Mouse (Mus musculus): ENCODE results near the gene Zc3h7b. TPM values are rescaled to one million over a fixed set of nuclear protein-coding genes. Genes with fewer than 3 reads are reported as not detected.

Zc3h7b gene
- total RNA-seq, 2 experiments from 2014 or later = 3.6 to 4.6 TPM

DNA sequence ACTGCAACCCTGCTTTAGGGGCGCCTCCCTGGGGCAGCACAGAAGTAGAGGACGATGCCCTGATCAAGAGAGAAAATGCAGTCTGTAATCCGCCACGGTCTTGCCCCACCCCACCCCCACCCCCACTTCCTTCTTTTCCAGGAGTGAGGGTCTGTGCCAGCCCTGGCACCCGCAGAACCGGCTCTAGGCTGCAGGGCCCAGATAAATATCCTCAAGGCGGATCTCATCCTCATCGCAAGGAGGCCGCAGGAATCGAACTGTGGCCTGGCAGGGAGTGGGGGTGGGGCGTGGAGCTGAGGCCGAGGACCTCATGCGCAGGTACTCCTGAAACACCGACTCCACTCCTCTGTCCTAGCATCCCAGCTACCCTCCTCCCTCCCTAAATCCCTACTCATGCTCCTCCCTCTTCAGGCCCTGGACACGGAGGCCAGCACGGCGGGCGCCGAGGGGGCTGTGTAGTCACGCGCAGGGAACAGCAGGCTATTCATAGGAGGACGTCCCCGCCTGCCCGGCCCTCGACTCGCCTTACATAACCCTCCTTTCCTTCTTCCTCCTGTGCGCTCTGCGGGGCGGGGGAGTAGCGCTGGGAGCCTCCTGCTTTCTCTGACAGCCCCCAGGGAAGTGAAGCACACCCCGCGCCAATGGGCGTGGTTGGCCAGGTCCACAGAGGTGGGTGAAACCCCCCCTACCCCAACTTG lies 91.4 kb downstream of the Zc3h7b start:
- ATAC-seq (replicated peaks; ENCODE audit: low FRiP score, poor library complexity, severe bottlenecking) = no peak

- no peak for ATAC-seq (replicated peaks; ENCODE audit: low FRiP score, poor library complexity, severe bottlenecking)
These were observed 92.4 kb downstream of the Zc3h7b start for GRCm38 (mm10) chr15:81836966-81837920.

GRCm38 (mm10) chr15:81838554-81839235 lies 93.8 kb downstream of the Zc3h7b start:
- ATAC-seq (replicated peaks; ENCODE audit: low FRiP score, poor library complexity, severe bottlenecking) = no peak

- ATAC-seq (replicated peaks; ENCODE audit: low FRiP score, poor library complexity, severe bottlenecking) = peak; percentile 56; the same call in 1 of the 2 replicates
These were observed 94.8 kb downstream of the Zc3h7b start for GRCm38 (mm10) chr15:81839634-81840033.

DNA sequence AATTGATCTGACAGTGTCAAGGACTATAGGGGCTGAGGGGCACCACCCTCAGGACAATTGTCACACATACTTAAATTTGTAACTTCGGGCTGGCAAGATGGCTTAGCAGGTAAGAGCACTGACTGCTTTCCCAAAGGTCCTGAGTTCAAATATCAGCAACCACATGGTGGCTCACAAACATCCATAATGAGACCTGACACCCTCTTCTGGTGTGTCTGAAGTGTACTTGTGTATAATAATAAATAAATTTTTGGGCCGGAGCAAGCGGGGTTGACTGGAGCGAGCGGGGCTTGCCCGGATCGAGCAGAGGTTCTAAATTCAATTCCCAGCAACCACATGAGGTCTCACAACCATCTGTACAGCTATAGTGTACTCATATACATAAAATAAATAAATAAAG lies 95.4 kb downstream of the Zc3h7b start:
- no peak for ATAC-seq (replicated peaks; ENCODE audit: low FRiP score, poor library complexity, severe bottlenecking)

DNA sequence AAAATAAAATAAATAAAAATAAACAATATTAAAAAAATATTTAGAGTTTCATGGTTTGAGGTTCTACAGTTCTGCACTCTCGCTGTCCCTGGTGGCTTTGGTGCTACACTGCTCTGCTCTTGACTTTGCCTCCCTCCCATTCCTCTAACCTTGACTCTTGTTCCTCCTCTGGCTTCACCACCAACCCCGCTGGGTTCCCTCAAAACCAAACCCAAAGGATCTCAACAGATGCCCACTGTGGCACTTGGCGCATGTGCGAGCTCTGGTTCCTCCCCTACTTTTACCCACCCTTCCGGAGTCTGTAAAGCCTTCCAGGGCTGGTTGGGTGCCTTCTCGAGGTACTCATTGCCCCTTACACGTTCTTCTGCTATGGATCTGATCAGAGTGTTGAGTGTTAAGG lies 97.4 kb downstream of the Zc3h7b start:
- ATAC-seq (replicated peaks; ENCODE audit: low FRiP score, poor library complexity, severe bottlenecking) = no peak

GRCm38 (mm10) chr15:81845033-81845625 lies 100.3 kb downstream of the Zc3h7b start:
- no peak for ATAC-seq (replicated peaks; ENCODE audit: low FRiP score, poor library complexity, severe bottlenecking)

GRCm38 (mm10) chr15:81845724-81846123 lies 100.9 kb downstream of the Zc3h7b start:
- ATAC-seq (replicated peaks; ENCODE audit: low FRiP score, poor library complexity, severe bottlenecking) = no peak

Other genes with a start within 250 kb of the Zc3h7b start
- gene Ep300, start 159.7 kb upstream of the Zc3h7b start, total RNA-seq (2015; ENCODE audit: low replicate concordance) = 135 and 137 TPM in 2 replicates
- gene Ep300, start 159.7 kb upstream of the Zc3h7b start, total RNA-seq (2017; ENCODE audit: low replicate concordance) = 81.7 and 111 TPM in 2 replicates
- 6.1 and 10.9 TPM in 2 replicates for gene L3mbtl2, start 81.2 kb upstream of the Zc3h7b start, total RNA-seq (2015; ENCODE audit: low replicate concordance)
- 10.4 and 30.9 TPM in 2 replicates for gene L3mbtl2, start 81.2 kb upstream of the Zc3h7b start, total RNA-seq (2017; ENCODE audit: low replicate concordance)
- not detected in 2 replicates for gene Chadl, start 47.8 kb upstream of the Zc3h7b start, total RNA-seq (2015; ENCODE audit: low replicate concordance)
- gene Chadl, start 47.8 kb upstream of the Zc3h7b start, total RNA-seq (2017; ENCODE audit: low replicate concordance) = not detected in 2 replicates
- 103 and 106 TPM in 2 replicates for gene Rangap1, start 473 bp downstream of the Zc3h7b start, total RNA-seq (2015; ENCODE audit: low replicate concordance)
- gene Rangap1, start 473 bp downstream of the Zc3h7b start, total RNA-seq (2017; ENCODE audit: low replicate concordance) = 162 and 182 TPM in 2 replicates
- 1.7 and 3.2 TPM in 2 replicates for gene Tef, start 57.4 kb downstream of the Zc3h7b start, total RNA-seq (2015; ENCODE audit: low replicate concordance)
- 1.4 and 2.1 TPM in 2 replicates for gene Tef, start 57.4 kb downstream of the Zc3h7b start, total RNA-seq (2017; ENCODE audit: low replicate concordance)
- gene Tob2, start 113.7 kb downstream of the Zc3h7b start, total RNA-seq (2015; ENCODE audit: low replicate concordance) = 9.7 and 10.5 TPM in 2 replicates
- gene Tob2, start 113.7 kb downstream of the Zc3h7b start, total RNA-seq (2017; ENCODE audit: low replicate concordance) = 8.7 and 9.4 TPM in 2 replicates
- gene Phf5a, start 126.9 kb downstream of the Zc3h7b start, total RNA-seq (2015; ENCODE audit: low replicate concordance) = 49.0 and 58.3 TPM in 2 replicates
- gene Phf5a, start 126.9 kb downstream of the Zc3h7b start, total RNA-seq (2017; ENCODE audit: low replicate concordance) = 18.6 and 46.0 TPM in 2 replicates
- 44.4 and 51.5 TPM in 2 replicates for gene Aco2, start 127.3 kb downstream of the Zc3h7b start, total RNA-seq (2015; ENCODE audit: low replicate concordance)
- 72.2 and 113 TPM in 2 replicates for gene Aco2, start 127.3 kb downstream of the Zc3h7b start, total RNA-seq (2017; ENCODE audit: low replicate concordance)
- gene Polr3h, start 181.2 kb downstream of the Zc3h7b start, total RNA-seq (2015; ENCODE audit: low replicate concordance) = 1.1 and 6.7 TPM in 2 replicates
- 6.0 and 9.1 TPM in 2 replicates for gene Polr3h, start 181.2 kb downstream of the Zc3h7b start, total RNA-seq (2017; ENCODE audit: low replicate concordance)
- gene Csdc2, start 191.7 kb downstream of the Zc3h7b start, total RNA-seq (2015; ENCODE audit: low replicate concordance) = not detected in 2 replicates
- gene Csdc2, start 191.7 kb downstream of the Zc3h7b start, total RNA-seq (2017; ENCODE audit: low replicate concordance) = not detected in 2 replicates
- 17.6 and 18.0 TPM in 2 replicates for gene Pmm1, start 215.9 kb downstream of the Zc3h7b start, total RNA-seq (2015; ENCODE audit: low replicate concordance)
- 9.4 and 14.2 TPM in 2 replicates for gene Pmm1, start 215.9 kb downstream of the Zc3h7b start, total RNA-seq (2017; ENCODE audit: low replicate concordance)
- gene 1700029P11Rik, start 235.5 kb downstream of the Zc3h7b start, total RNA-seq (2015; ENCODE audit: low replicate concordance) = not detected in 2 replicates
- gene 1700029P11Rik, start 235.5 kb downstream of the Zc3h7b start, total RNA-seq (2017; ENCODE audit: low replicate concordance) = not detected in 2 replicates
- gene Xrcc6, start 242.8 kb downstream of the Zc3h7b start, total RNA-seq (2015; ENCODE audit: low replicate concordance) = 64.9 and 89.3 TPM in 2 replicates
- 104 and 112 TPM in 2 replicates for gene Xrcc6, start 242.8 kb downstream of the Zc3h7b start, total RNA-seq (2017; ENCODE audit: low replicate concordance)